Mouse (Mus musculus) limb, embryonic 15.5 days (tissue): ENCODE results near the gene Uox. TPM values are rescaled to one million over a fixed set of nuclear protein-coding genes. Genes with fewer than 3 reads are reported as not detected.

Experiments used
- ATAC-seq: fragments of 200-750 bp; cut with Nextera tagmentation; 2 replicates; pipeline ENCODE4 v1.8.0; 2017; ENCODE audit warnings: low read depth, moderate TSS enrichment; ENCODE audit not compliant: insufficient number of reproducible peaks, low FRiP score, low TSS enrichment
- H3K27ac ChIP-seq: fragments of 300-500 bp; sonication (generic); 2 replicates; pipeline ENCODE4 v1.5.1; 2015; ENCODE audit warnings: moderate library complexity, mild to moderate bottlenecking, inconsistent platforms
- H3K27me3 ChIP-seq: fragments of 300-500 bp; sonication (generic); 2 replicates; pipeline ENCODE4 v1.6.1; 2015; ENCODE audit warnings: inconsistent platforms
- H3K36me3 ChIP-seq: fragments of 300-500 bp; sonication (generic); 2 replicates; pipeline ENCODE4 v1.6.1; 2015; ENCODE audit warnings: inconsistent platforms
- H3K4me1 ChIP-seq: fragments of 300-500 bp; sonication (generic); 2 replicates; pipeline ENCODE4 v1.6.1; 2015; ENCODE audit warnings: inconsistent platforms
- H3K4me2 ChIP-seq: fragments of 300-500 bp; sonication (generic); 2 replicates; pipeline ENCODE4 v1.6.1; 2015; ENCODE audit warnings: mild to moderate bottlenecking, inconsistent platforms
- H3K4me3 ChIP-seq: fragments of 300-500 bp; sonication (generic); 2 replicates; pipeline ENCODE4 v1.5.1; 2015; ENCODE audit warnings: mild to moderate bottlenecking, inconsistent platforms
- H3K9ac ChIP-seq: fragments of 300-500 bp; sonication (generic); 2 replicates; pipeline ENCODE4 v1.6.1; 2015; ENCODE audit warnings: inconsistent platforms
- H3K9me3 ChIP-seq: fragments of 300-500 bp; sonication (generic); 2 replicates; pipeline ENCODE4 v1.6.1; 2016; ENCODE audit warnings: inconsistent platforms
- WGBS: fragments of 180-500 bp; shearing (Covaris S2); methylation state at CpG from one replicate; pipeline ENCODE4 v1.1.7; 2015; 5-methylcytosine and 5-hydroxymethylcytosine counted together
- polyA plus RNA-seq: library from polyadenylated mRNA; unstranded; fragments of >200 nt; fragmentation: Nextera tagmentation; extraction: Ambion mirVana; gene quantifications from 2 replicates; pipeline ENCODE4 v1.2.1, GENCODE M21; 2015

The Uox gene
- 1.0 and 1.2 TPM in 2 replicates for polyA plus RNA-seq

DNA sequence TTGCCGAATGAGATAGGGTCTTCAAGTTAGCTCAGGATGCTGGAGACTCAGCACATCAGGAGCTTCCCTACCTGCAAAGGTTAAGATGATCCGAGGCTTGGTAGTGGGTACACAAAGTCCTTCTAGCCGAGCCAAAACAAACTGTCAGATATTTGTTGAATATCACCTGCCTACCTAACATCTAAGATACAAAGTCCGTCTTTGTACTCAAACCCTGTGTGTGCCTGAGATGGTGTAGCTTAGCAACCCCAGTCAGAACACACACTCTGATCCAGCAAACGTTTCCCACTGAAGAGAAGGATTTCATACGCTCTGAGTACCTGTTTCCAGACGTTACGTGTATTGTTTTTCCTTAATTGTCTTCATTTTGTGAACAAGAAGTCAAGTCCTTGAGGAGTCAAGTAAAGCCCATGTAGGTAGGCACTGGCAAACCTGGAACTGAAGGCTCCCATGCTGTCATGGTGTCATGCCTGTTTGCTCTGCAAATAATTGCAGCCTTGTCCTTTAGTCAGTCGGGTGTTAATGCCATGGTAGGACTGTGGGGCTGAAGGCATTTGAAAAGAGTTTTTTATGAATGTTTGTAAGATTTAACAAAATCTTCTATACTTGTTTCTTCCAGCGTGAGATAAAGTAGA lies at the start of gene Uox:
Uox (plus strand) TSS at position 279 of the 635 bp plus-strand sequence.
- 83% methylated on average over 10 of the region's 10 CpGs for WGBS
- Histone ChIP-seq H3K4me2 (no peak within 1 kb of the TSS), H3K27ac (no peak within 1 kb of the TSS), H3K4me3 (no peak within 1 kb of the TSS), H3K9me3 (no peaks in the 10 kb centered on the region), H3K27me3 (no peaks in the 10 kb centered on the region), H3K36me3 (no peaks in the 10 kb centered on the region), H3K9ac (no peak within 1 kb of the TSS), H3K4me1 (no peaks in the 10 kb centered on the region)
- no peak for ATAC-seq

DNA sequence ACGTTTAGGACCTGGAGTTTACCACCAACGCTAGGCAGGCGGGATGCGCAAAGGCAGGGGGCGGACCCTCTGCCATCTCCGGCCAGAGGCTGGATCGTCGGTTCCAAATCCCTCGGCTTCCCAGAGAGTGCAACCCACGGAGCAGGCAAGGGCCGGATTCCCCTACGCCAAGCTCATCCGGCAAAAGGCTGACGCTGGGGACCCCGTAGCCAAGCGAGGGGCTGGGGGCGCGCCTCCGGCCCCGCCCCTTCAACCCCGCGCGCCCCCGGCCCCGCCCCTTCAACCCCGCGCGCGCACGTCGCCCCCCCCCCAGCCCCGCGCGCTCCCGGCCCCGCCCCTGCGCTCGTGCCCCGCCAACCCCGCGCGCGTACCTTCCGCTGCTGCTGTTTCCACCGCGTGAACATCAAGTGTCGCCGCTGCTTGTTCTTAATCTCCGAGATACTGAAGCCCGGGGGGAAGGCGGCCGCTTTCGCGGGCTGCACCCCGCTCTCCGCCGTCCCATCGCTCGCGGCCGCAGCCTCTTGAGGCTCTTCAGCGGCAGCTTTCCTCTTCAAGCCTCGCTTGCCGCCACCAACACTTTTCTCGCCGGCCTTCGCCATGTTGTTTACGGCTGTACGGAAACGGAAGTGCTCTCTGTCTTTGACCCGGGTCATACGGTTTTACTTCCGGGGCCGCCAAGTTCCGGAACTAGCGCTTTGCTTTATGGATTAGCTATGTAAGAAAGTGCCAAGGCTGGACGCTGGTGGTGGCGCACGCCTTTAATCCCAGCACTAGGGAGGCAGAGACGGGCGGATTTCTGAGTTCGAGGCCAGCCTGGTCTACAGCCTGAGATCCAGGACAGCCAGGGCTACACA lies 49.2 kb upstream of the Uox start, which contains the start of gene Rpf1:
Rpf1 (minus strand) TSS at position 632 of the 854 bp plus-strand sequence.
- Histone ChIP-seq H3K27ac (peak within 1 kb of the TSS; percentile 99), H3K9me3 (no peaks in the 10 kb centered on the region), H3K36me3 (peaks cover 16% of the 10 kb centered on the region), H3K4me2 (peak within 1 kb of the TSS; percentile 61), H3K27me3 (no peaks in the 10 kb centered on the region), H3K9ac (peak within 1 kb of the TSS; percentile 77), H3K4me3 (peak within 1 kb of the TSS; percentile 78), H3K4me1 (peaks cover 3% of the 10 kb centered on the region; the same call in 1 of the 2 replicates)
- WGBS = under 1% methylated on average over 65 of the region's 82 CpGs
- ATAC-seq = peak; percentile 95

DNA sequence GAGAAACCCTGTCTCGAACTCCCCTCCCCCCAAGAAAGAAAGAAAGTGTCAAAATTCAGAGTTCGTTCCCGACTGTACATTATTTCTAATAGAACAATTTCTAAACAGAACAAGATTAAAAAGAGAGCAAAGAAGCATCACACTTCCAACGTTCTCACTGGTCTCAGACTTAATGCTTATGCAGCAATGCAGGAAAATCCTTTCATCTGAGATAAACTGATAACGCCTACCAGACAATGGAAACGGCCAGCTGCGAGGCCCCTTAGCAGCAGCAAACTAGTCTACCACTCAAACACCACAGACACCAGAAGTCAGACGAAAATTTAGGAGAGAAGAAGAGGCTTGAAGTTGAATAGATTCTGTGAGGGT lies 48.6 kb upstream of the Uox start:
- peak overlapping the region; percentile 78 for H3K4me3 ChIP-seq
- H3K27ac ChIP-seq = peak overlapping the region; percentile 99
- H3K4me1 ChIP-seq = peaks cover 3% of the 10 kb centered on the region; the same call in 1 of the 2 replicates
- peak overlapping the region; percentile 61 for H3K4me2 ChIP-seq
- H3K27me3 ChIP-seq = no peaks in the 10 kb centered on the region
- peak overlapping the region; percentile 77; the same call in 1 of the 2 replicates for H3K9ac ChIP-seq
- ATAC-seq = no peak
- peaks cover 16% of the 10 kb centered on the region for H3K36me3 ChIP-seq
- WGBS = 14% methylated on average over 8 of the region's 8 CpGs
- H3K9me3 ChIP-seq = no peaks in the 10 kb centered on the region

DNA sequence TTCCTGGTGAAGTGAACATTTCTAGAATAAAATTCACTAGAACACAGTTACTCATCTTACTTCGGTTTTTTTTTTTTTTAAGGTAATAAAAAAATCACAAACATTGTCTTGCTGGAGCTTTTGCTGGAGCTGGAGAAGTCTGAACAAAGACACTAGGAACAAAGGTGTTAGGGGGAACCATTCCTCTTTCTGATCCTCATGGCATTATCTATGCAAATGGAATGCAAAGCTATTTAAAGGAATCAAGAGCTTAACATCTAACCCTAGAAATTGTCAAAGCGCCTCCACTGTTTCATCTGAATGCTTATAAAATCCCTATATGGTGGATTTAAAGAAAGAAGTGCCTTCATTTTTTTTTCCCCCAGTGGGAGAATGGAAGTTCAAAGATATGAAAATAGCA lies 41.9 kb upstream of the Uox start:
- no peak for ATAC-seq
- no peaks in the 10 kb centered on the region for H3K4me1 ChIP-seq
- no peak overlapping the region for H3K27ac ChIP-seq
- H3K9me3 ChIP-seq = no peaks in the 10 kb centered on the region
- H3K27me3 ChIP-seq = no peaks in the 10 kb centered on the region
- 52% methylated on average over 2 of the region's 2 CpGs for WGBS
- H3K4me2 ChIP-seq = no peak overlapping the region
- H3K36me3 ChIP-seq = no peaks in the 10 kb centered on the region
- H3K4me3 ChIP-seq = no peak overlapping the region
- H3K9ac ChIP-seq = no peak overlapping the region

DNA sequence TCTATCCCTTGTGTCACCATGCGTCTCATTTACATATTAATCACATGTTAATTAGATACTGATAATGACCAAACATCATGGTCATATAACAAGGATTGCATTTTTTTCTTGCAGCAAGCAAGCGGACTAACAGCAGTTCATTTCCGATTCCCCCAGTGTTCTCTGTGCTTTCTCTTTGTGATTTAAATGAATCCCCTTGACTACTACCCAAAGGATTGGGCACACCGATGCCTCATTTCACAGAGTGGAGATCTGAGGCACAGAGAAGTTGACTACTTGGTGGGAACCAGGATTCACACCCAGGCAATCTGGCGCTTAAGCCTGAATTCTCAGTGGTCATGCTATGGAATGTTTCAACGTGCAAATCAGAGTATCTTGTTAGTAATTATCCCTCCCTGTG lies 35.2 kb upstream of the Uox start:
- Histone ChIP-seq H3K9ac (no peak overlapping the region), H3K9me3 (no peaks in the 10 kb centered on the region), H3K4me2 (no peak overlapping the region), H3K36me3 (no peaks in the 10 kb centered on the region), H3K27ac (no peak overlapping the region), H3K4me3 (no peak overlapping the region), H3K27me3 (no peaks in the 10 kb centered on the region), H3K4me1 (no peaks in the 10 kb centered on the region)
- WGBS = 61% methylated on average over 6 of the region's 6 CpGs
- no peak for ATAC-seq

DNA sequence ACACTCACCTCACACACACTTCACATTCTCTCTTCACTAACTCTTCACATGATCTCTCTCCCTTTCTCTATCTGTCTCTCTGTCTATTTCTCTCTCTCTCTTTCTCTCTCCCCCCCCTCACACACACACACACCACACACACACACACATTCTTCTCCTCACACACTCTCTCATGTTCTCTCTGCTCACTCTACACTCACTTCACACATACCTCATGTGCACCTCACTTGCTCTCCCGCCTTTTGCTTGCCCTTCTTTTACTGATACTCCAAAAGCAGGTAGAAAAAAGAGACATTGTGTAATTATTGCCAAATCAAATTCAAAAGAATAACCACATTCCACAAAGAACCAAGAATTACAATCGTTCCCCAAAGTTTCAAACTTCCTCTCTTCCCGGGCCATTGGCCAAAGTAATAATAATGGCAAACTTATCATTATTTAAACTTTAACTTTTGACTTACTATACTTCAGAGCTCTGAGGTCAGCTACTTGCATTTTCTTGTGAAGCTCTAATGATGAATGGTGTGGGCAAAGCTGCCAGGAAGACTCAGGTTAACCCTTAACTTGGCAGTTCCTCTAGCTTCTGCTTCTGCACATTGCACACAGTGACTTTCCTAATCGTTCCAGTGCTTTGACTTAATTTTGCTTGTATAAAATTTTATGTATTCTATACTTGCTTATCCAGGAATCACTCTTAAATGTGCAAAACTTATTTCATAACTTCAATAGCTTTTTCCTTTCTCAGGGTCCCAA lies 29.5 kb upstream of the Uox start:
- Histone ChIP-seq H3K27ac (no peak overlapping the region), H3K36me3 (no peaks in the 10 kb centered on the region), H3K4me3 (no peak overlapping the region), H3K27me3 (no peaks in the 10 kb centered on the region), H3K9ac (no peak overlapping the region), H3K4me1 (no peaks in the 10 kb centered on the region), H3K4me2 (no peak overlapping the region), H3K9me3 (no peaks in the 10 kb centered on the region)
- 68% methylated on average over 4 of the region's 4 CpGs for WGBS
- no peak for ATAC-seq

DNA sequence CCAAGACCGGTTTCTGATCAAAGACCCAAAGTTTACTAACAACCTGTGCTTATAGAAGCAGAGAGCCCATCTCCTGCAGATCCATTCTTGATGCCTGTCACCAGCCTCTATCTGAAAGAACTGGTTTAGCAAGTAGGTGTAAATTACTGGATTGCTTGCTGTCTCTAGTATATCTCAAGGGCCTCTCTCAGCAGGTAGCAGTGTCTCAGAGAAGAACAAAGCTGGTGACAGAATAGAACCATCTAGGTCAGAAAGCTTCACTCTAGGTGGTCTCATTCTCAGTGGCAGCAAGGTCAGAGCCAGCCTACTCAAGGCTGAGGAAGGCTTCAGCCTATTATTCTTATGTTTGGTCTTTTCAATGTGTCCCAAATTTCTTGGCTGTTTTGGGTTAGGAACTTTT lies 26.6 kb upstream of the Uox start:
- H3K27ac ChIP-seq = no peak overlapping the region
- no peak overlapping the region for H3K9ac ChIP-seq
- H3K4me1 ChIP-seq = no peaks in the 10 kb centered on the region
- no peak for ATAC-seq
- H3K4me3 ChIP-seq = no peak overlapping the region
- WGBS = 42% methylated on average over 1 of the region's 1 CpGs
- no peaks in the 10 kb centered on the region for H3K36me3 ChIP-seq
- H3K4me2 ChIP-seq = no peak overlapping the region
- H3K9me3 ChIP-seq = no peaks in the 10 kb centered on the region
- H3K27me3 ChIP-seq = no peaks in the 10 kb centered on the region

DNA sequence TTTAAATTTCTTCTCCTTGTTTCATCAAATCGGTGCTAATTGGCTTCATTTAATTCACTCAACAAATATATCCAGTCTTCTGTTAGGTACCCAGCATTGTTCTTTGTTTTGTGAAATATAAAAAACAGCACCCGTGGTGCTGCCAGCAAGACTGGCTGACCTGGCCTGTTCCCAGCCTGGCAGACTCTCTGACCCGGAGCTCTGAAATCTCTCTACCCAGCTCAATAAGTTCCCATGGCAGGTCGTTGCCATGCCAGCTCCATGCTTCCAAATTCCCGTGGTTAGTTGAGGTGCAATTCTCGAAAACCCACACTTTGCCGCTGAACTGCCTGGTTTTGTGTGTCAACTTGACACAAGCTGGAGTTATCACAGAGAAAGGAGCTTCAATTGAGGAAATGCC lies 15.4 kb upstream of the Uox start:
- Histone ChIP-seq H3K4me3 (no peak overlapping the region), H3K9ac (no peak overlapping the region), H3K4me1 (no peaks in the 10 kb centered on the region), H3K4me2 (no peak overlapping the region), H3K36me3 (no peaks in the 10 kb centered on the region), H3K27me3 (no peaks in the 10 kb centered on the region), H3K27ac (no peak overlapping the region), H3K9me3 (no peaks in the 10 kb centered on the region)
- ATAC-seq = no peak
- WGBS = 80% methylated on average over 7 of the region's 7 CpGs

DNA sequence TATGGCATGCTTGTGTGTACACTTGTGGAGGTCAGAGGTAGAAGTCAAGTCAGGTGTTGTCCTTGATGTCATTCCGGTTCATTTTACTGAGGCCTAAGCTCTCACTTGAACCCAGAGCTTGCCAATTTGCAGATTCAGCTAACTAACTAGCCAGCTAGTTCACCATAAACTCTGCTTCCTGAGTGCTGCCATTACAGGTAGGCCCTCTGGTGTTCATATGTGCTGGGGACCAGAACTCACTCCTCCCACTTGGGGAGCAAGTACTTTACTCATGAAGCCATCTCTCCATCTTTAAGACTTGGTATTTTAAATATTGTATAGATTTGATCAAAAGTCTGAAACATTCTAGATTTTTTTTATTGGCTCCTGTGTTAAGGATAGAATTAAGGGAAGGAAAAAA lies 13.7 kb upstream of the Uox start:
- Histone ChIP-seq H3K9ac (no peak overlapping the region), H3K4me3 (no peak overlapping the region), H3K27me3 (no peaks in the 10 kb centered on the region), H3K4me2 (no peak overlapping the region), H3K27ac (no peak overlapping the region), H3K9me3 (no peaks in the 10 kb centered on the region), H3K36me3 (no peaks in the 10 kb centered on the region), H3K4me1 (no peaks in the 10 kb centered on the region)
- no peak for ATAC-seq
- WGBS = 71% methylated on average over 1 of the region's 1 CpGs

DNA sequence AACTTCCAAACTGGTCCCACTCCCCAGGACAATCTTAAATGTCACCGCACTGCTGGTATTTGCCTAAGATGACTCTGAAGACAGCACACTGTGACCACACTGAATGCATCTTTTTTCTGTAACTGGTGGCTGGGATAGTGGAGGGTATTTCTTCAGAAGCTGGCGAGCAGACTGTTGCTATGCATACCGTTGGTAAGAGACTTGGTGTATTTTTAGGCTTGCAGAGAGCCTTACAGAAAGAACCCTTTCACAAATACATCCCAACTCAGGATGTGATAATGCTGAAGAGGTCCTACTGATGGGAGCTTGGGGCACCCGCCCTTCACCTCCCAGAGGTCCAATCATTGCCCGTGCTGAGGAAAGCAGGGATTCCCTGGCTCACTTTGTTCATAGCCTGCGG lies 12.7 kb upstream of the Uox start:
- no peaks in the 10 kb centered on the region for H3K9me3 ChIP-seq
- no peaks in the 10 kb centered on the region for H3K36me3 ChIP-seq
- no peak overlapping the region for H3K4me2 ChIP-seq
- no peaks in the 10 kb centered on the region for H3K27me3 ChIP-seq
- H3K27ac ChIP-seq = no peak overlapping the region
- H3K4me3 ChIP-seq = no peak overlapping the region
- H3K4me1 ChIP-seq = no peaks in the 10 kb centered on the region
- no peak for ATAC-seq
- 77% methylated on average over 6 of the region's 6 CpGs for WGBS
- no peak overlapping the region for H3K9ac ChIP-seq

DNA sequence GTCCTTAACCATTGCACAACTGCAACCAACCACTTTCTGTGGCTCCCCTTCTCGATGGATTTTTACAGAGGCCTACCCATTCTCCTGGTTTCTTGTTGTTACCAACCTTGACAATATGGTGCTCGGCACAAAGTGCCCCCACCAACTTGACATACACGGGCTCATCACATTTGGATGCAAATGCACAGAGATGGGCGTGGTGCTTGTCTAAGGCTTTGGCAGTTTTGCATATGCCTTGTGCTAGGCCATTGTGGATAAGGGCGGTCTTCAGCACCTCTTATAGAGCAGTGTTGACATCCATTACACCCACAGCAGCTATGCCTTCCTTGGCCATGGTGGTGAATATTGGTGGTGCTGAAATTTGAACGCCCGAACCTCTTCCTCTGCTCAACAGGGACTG lies 7.3 kb upstream of the Uox start:
- Histone ChIP-seq H3K4me3 (no peak overlapping the region), H3K4me2 (no peak overlapping the region), H3K36me3 (no peaks in the 10 kb centered on the region), H3K27me3 (no peaks in the 10 kb centered on the region), H3K9me3 (no peaks in the 10 kb centered on the region), H3K27ac (no peak overlapping the region), H3K4me1 (no peaks in the 10 kb centered on the region), H3K9ac (no peak overlapping the region)
- WGBS = 89% methylated on average over 7 of the region's 7 CpGs
- ATAC-seq = no peak
